Mouse (Mus musculus) activated CD4-positive, CD25-positive, alpha-beta regulatory T cell, adult 4 months (primary cell): Measurements from ENCODE around the gene Ifnar2. TPM values are rescaled to one million over a fixed set of nuclear protein-coding genes. Genes with fewer than 3 reads are reported as not detected.
"Not testable (repeated sequence)": the region's sequence is repeated elsewhere in the genome, so short reads cannot be mapped to it uniquely, and the experiment has no call there.

ENCODE experiments used
- ATAC-seq: one replicate; pipeline ENCODE4 v1.8.0; 2017
- polyA plus RNA-seq, 2 experiments: library from polyadenylated mRNA; unstranded; fragments of 100-300 nt; shearing (Covaris generic); gene quantifications; one replicate each; pipeline ENCODE4 v1.2.1; 2017

The Ifnar2 gene
- polyA plus RNA-seq, 2 experiments from 2014 or later = 48.1 to 49.2 TPM

GRCm38 (mm10) chr16:91432720-91433328, 60.2 kb downstream of the Ifnar2 start:
- ATAC-seq = no peak

GRCm38 (mm10) chr16:91433329-91433933, 60.8 kb downstream of the Ifnar2 start:
- ATAC-seq = peak; percentile 94

- no peak for ATAC-seq
Observed at GRCm38 (mm10) chr16:91434119-91434518, 61.5 kb downstream of the Ifnar2 start.

- ATAC-seq = no peak
Observed at GRCm38 (mm10) chr16:91438081-91438480, 65.5 kb downstream of the Ifnar2 start.

GRCm38 (mm10) chr16:91438599-91438998, 66.0 kb downstream of the Ifnar2 start:
- not testable (repeated sequence) for ATAC-seq

GRCm38 (mm10) chr16:91441366-91441765, 68.8 kb downstream of the Ifnar2 start:
- no peak for ATAC-seq

- no peak for ATAC-seq
Observed at GRCm38 (mm10) chr16:91441811-91442240, 69.2 kb downstream of the Ifnar2 start.

GRCm38 (mm10) chr16:91442446-91442845, 69.9 kb downstream of the Ifnar2 start:
- peak; percentile 59 for ATAC-seq

GRCm38 (mm10) chr16:91443211-91443611, 70.6 kb downstream of the Ifnar2 start:
- ATAC-seq = no peak

GRCm38 (mm10) chr16:91444847-91445246, 72.3 kb downstream of the Ifnar2 start:
- no peak for ATAC-seq

GRCm38 (mm10) chr16:91445566-91445965, 73.0 kb downstream of the Ifnar2 start:
- peak; percentile 75 for ATAC-seq

- peak; percentile 24 for ATAC-seq
Observed at GRCm38 (mm10) chr16:91446778-91447511, 74.4 kb downstream of the Ifnar2 start.

- no peak for ATAC-seq
Observed at GRCm38 (mm10) chr16:91447512-91447900, 74.9 kb downstream of the Ifnar2 start.

GRCm38 (mm10) chr16:91448088-91448487, 75.5 kb downstream of the Ifnar2 start:
- ATAC-seq = peak; percentile 9

- ATAC-seq = no peak
Observed at GRCm38 (mm10) chr16:91448895-91449294, 76.3 kb downstream of the Ifnar2 start.

- ATAC-seq = no peak
Observed at GRCm38 (mm10) chr16:91450137-91451064, 77.8 kb downstream of the Ifnar2 start.

- peak; percentile 30 for ATAC-seq
Observed at GRCm38 (mm10) chr16:91451949-91452348, 79.4 kb downstream of the Ifnar2 start.

- peak; percentile 50 for ATAC-seq
Observed at GRCm38 (mm10) chr16:91452363-91452896, 79.8 kb downstream of the Ifnar2 start.
